ENCODE assay signal across 8 mouse cellular contexts in genomic region chr10:87860181-87861103, GRCm38 (mm10). TPM values are rescaled to one million over a fixed set of nuclear protein-coding genes. Genes with fewer than 3 reads are reported as not detected.
DNase-seq lines count a peak whose midpoint lies in the region; ATAC-seq and TF ChIP-seq lines count a peak whose summit lies in the region.

No protein-coding gene starts in this region.

- peaks cover 4% of the 10 kb centered on the region; the same call in 1 of the 2 replicates for H3K4me1 ChIP-seq in forebrain, embryonic 14.5 days (ENCODE audit: control insufficient read depth, insufficient read depth, low read length)
- peaks cover 40% of the 10 kb centered on the region for H3K4me1 ChIP-seq in hindbrain, embryonic 10.5 days (replicated peaks)
- H3K4me1 ChIP-seq in limb, embryonic 14.5 days (ENCODE audit: control insufficient read depth, insufficient read depth, low read length): peaks cover 46% of the 10 kb centered on the region
- H3K4me1 ChIP-seq in midbrain, postnatal 0 days (ENCODE audit: insufficient read depth, low read length): peaks cover 13% of the 10 kb centered on the region; the same call in 1 of the 2 replicates
- no peaks in the 10 kb centered on the region for H3K4me1 ChIP-seq in thymus, adult 2 months (replicated peaks; ENCODE audit: control insufficient read depth, insufficient read depth, low read length)

- peak overlapping the region; percentile 54 for H3K9ac ChIP-seq in forebrain, embryonic 14.5 days (ENCODE audit: low read length)
- peak overlapping the region; percentile 69 for H3K9ac ChIP-seq in limb, embryonic 14.5 days (ENCODE audit: low read depth, low read length, severe bottlenecking)
- H3K9ac ChIP-seq in midbrain, postnatal 0 days (replicated peaks; ENCODE audit: low read length, poor library complexity, severe bottlenecking): peak overlapping the region; percentile 34; the same call in 1 of the 2 replicates

- H3K27me3 ChIP-seq in forebrain, embryonic 14.5 days (replicated peaks; ENCODE audit: control insufficient read depth, insufficient read depth, low read length): 0 out of 2 replicates have a peak, but pooled peaks cover 9% of the 10 kb centered on the region
- H3K27me3 ChIP-seq in hindbrain, embryonic 10.5 days (ENCODE audit: insufficient read depth, poor library complexity, severe bottlenecking): peaks cover 12% of the 10 kb centered on the region; the same call in 1 of the 2 replicates
- H3K27me3 ChIP-seq in limb, embryonic 14.5 days (ENCODE audit: control insufficient read depth, insufficient read depth, low read length): peaks cover 10% of the 10 kb centered on the region; the same call in 1 of the 2 replicates
- H3K27me3 ChIP-seq in midbrain, postnatal 0 days (ENCODE audit: insufficient read depth, low read length): no peaks in the 10 kb centered on the region
- H3K27me3 ChIP-seq in thymus, adult 2 months (ENCODE audit: control insufficient read depth, insufficient read depth, low read length): no peaks in the 10 kb centered on the region; the same call in 1 of the 2 replicates

- ATAC-seq in forebrain, embryonic 14.5 days: peak; percentile 53
- ATAC-seq in limb, embryonic 14.5 days (ENCODE audit: low FRiP score, low read depth): peak; percentile 49; the same call in 1 of the 2 replicates
- no peak for ATAC-seq in midbrain, postnatal 0 days (ENCODE audit: low FRiP score)
- ATAC-seq in monocyte, adult 5-6 weeks (replicated peaks; ENCODE audit: insufficient number of reproducible peaks, low FRiP score, low TSS enrichment, poor library complexity, severe bottlenecking): no peak

- DNase-seq in 3134 (ENCODE audit: extremely low read depth, insufficient read length, low spot score): peak; percentile 74
- DNase-seq in ZHBTc4 (ENCODE audit: low read depth, low spot score): peak; percentile 54
- DNase-seq in forebrain, embryonic 14.5 days (ENCODE audit: low spot score): peak; percentile 59
- DNase-seq in hindbrain, embryonic 10.5 days (ENCODE audit: low spot score): peak; percentile 65
- peak; percentile 84 for DNase-seq in limb, embryonic 14.5 days (ENCODE audit: low spot score)
- peak; percentile 33 for DNase-seq in midbrain, postnatal 0 days (ENCODE audit: low spot score)
- DNase-seq in thymus, adult 2 months: no peak

- no peaks in the 10 kb centered on the region for H3K36me3 ChIP-seq in forebrain, embryonic 14.5 days (ENCODE audit: control insufficient read depth, insufficient read depth, low read length)
- H3K36me3 ChIP-seq in hindbrain, embryonic 10.5 days: no peaks in the 10 kb centered on the region
- no peaks in the 10 kb centered on the region for H3K36me3 ChIP-seq in limb, embryonic 14.5 days (ENCODE audit: control insufficient read depth, insufficient read depth, low read length)
- no peaks in the 10 kb centered on the region for H3K36me3 ChIP-seq in midbrain, postnatal 0 days (ENCODE audit: insufficient read depth, low read length)
- H3K36me3 ChIP-seq in thymus, adult 2 months (ENCODE audit: control insufficient read depth, insufficient read depth, low read length): no peaks in the 10 kb centered on the region

- 1% methylated on average over 30 of the region's 30 CpGs for whole genome bisulfite sequencing in forebrain, embryonic 14.5 days
- WGBS in hindbrain, embryonic 10.5 days: 2% methylated on average over 30 of the region's 30 CpGs
- WGBS in limb, embryonic 14.5 days: under 1% methylated on average over 30 of the region's 30 CpGs
- under 1% methylated on average over 30 of the region's 30 CpGs for WGBS in midbrain, postnatal 0 days
- WGBS in thymus, adult 2 months: 15% methylated on average over 30 of the region's 30 CpGs

- TF ChIP-seq CTCF in midbrain, postnatal 0 days (IDR thresholded peaks at IDR 0.05): no peak
- no peak for TF ChIP-seq CTCF in thymus, adult 2 months (IDR thresholded peaks at IDR 0.05; ENCODE audit: borderline replicate concordance, control insufficient read depth, extremely low read depth, insufficient read depth, low read length, poor library complexity)

- H3K4me3 ChIP-seq in forebrain, embryonic 14.5 days (ENCODE audit: low read depth, low read length): peak overlapping the region; percentile 37
- H3K4me3 ChIP-seq in hindbrain, embryonic 10.5 days: peak overlapping the region; percentile 54
- peak overlapping the region; percentile 47 for H3K4me3 ChIP-seq in limb, embryonic 14.5 days (replicated peaks; ENCODE audit: low read length)
- peak overlapping the region; percentile 43 for H3K4me3 ChIP-seq in midbrain, postnatal 0 days (ENCODE audit: low read depth, low read length)
- H3K4me3 ChIP-seq in thymus, adult 2 months (ENCODE audit: control insufficient read depth, insufficient read depth, low read length): no peak overlapping the region

- 0 out of 2 replicates have a peak, but pooled peaks have one; percentile 15 for TF ChIP-seq POLR2A in limb, embryonic 14.5 days (IDR thresholded peaks at IDR 0.05; ENCODE audit: borderline replicate concordance, extremely low read depth, insufficient read depth, insufficient read length)
- TF ChIP-seq POLR2A in thymus, adult 2 months (IDR thresholded peaks at IDR 0.05; ENCODE audit: control insufficient read depth, extremely low read depth, insufficient read depth, low read length, poor library complexity): no peak

- peak overlapping the region; percentile 78 for H3K4me2 ChIP-seq in forebrain, embryonic 14.5 days (ENCODE audit: low read length)
- peak overlapping the region; percentile 71 for H3K4me2 ChIP-seq in limb, embryonic 14.5 days (replicated peaks; ENCODE audit: low read depth, low read length, severe bottlenecking)
- peak overlapping the region; percentile 78 for H3K4me2 ChIP-seq in midbrain, postnatal 0 days (ENCODE audit: low read depth, low read length, poor library complexity, severe bottlenecking)

- no peaks in the 10 kb centered on the region for H3K9me3 ChIP-seq in forebrain, embryonic 14.5 days (replicated peaks; ENCODE audit: control insufficient read depth, low read length)
- no peaks in the 10 kb centered on the region for H3K9me3 ChIP-seq in hindbrain, embryonic 10.5 days
- H3K9me3 ChIP-seq in limb, embryonic 14.5 days (ENCODE audit: control insufficient read depth, low read length): no peaks in the 10 kb centered on the region
- no peaks in the 10 kb centered on the region for H3K9me3 ChIP-seq in midbrain, postnatal 0 days (ENCODE audit: low read length)

- no peak overlapping the region for H3K27ac ChIP-seq in forebrain, embryonic 14.5 days (ENCODE audit: low read depth, low read length)
- H3K27ac ChIP-seq in hindbrain, embryonic 10.5 days: peak overlapping the region; percentile 53
- peak overlapping the region; percentile 89 for H3K27ac ChIP-seq in limb, embryonic 14.5 days (replicated peaks; ENCODE audit: low read depth, low read length)
- 0 out of 2 replicates have a peak overlapping the region, but pooled peaks have one; percentile 27 for H3K27ac ChIP-seq in midbrain, postnatal 0 days (ENCODE audit: low read depth, low read length)
- no peak overlapping the region for H3K27ac ChIP-seq in thymus, adult 2 months (ENCODE audit: control insufficient read depth, insufficient read depth, low read length)

RNA-seq across cellular contexts. Expression of gene Igf1, which starts 2.4 kb away (rescaled TPM):
- polyA plus RNA-seq in forebrain, embryonic 14.5 days (2014; fragmentation: Nextera tagmentation; extraction: Ambion mirVana): 5.0 and 6.6 TPM in 2 replicates
- 20.5 and 22.1 TPM in 2 replicates for polyA plus RNA-seq in hindbrain, embryonic 10.5 days (2016; fragmentation: Nextera tagmentation; extraction: Ambion mirVana)
- 71.2 and 72.4 TPM in 2 replicates for polyA plus RNA-seq in limb, embryonic 14.5 days (2012; rRNA removed)
- 83.9 and 93.6 TPM in 2 replicates for polyA plus RNA-seq in limb, embryonic 14.5 days (2014; fragmentation: Nextera tagmentation; extraction: Ambion mirVana)
- total RNA-seq in midbrain, postnatal 0 days (2014; rRNA removed): 11.5 and 15.0 TPM in 2 replicates
- polyA plus RNA-seq in midbrain, postnatal 0 days (2015; fragmentation: Nextera tagmentation; extraction: Ambion mirVana): 13.1 and 13.3 TPM in 2 replicates
- total RNA-seq in monocyte, adult 5-6 weeks (2017): not detected in 3 replicates
- polyA plus RNA-seq in thymus, adult 2 months (2012; rRNA removed): 57.5 and 59.2 TPM in 2 replicates

Comparison
In these comparisons a context has a peak if more than half of its experiments do, and no peak if none do; other contexts are left out.
1. ATAC-seq: peak in forebrain, embryonic 14.5 days (single experiment) and limb, embryonic 14.5 days (single experiment); none in midbrain, postnatal 0 days (single experiment) and monocyte, adult 5-6 weeks (single experiment).
2. H3K27ac ChIP-seq: peak in hindbrain, embryonic 10.5 days (single experiment), limb, embryonic 14.5 days (single experiment) and midbrain, postnatal 0 days (single experiment); none in forebrain, embryonic 14.5 days (single experiment) and thymus, adult 2 months (single experiment).
3. Peak in every context shown above with its lines, with median percentiles within 50 percentile points of each other: H3K4me2 ChIP-seq and H3K9ac ChIP-seq.